Mouse (Mus musculus) bone marrow, adult 2 months (tissue): ENCODE data around the gene Nr5a2.

Experiments
- CTCF ChIP-seq: fragments of 200-500 bp; IDR thresholded peaks from 2 replicates; pipeline ENCODE4 v1.5.1; 2011; ENCODE audit warnings: low read length, control low read depth; ENCODE audit not compliant: control insufficient read depth, insufficient read depth
- POLR2A ChIP-seq: fragments of 200-500 bp; IDR thresholded peaks from 2 replicates; pipeline ENCODE4 v1.6.1; 2011; ENCODE audit warnings: low read depth, mild to moderate bottlenecking, control low read depth, low read length, borderline replicate concordance; ENCODE audit not compliant: control insufficient read depth

DNA sequence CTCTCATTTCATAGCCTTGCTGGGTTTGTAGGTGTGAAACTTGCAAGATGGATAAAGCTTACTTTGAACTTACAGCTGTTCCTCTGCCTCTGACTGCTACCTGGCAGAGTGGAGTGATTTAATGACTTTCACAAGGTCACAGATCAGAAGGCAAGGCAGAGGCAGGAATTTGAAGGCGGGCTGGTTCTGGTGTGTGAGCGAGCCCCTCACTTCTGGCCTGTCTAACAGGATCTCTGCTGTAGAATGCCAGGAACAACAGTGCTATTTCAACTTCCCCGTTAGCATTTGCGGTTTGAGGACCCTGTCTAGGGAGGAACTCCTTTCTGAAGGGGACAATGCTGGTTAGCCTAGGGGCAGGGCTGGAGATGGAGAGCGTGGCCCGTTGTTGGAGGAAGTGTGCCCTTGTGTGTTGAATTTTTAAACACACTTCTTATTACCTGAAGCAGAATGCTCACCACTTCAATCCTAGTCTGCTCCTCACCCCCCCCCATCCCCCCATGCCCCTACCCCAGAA, 48.5 kb upstream of the Nr5a2 start:
- no peak for TF ChIP-seq CTCF
- TF ChIP-seq POLR2A = no peak
